Mouse (Mus musculus) intestine, embryonic 16.5 days (tissue): ENCODE results near the gene Uroc1. TPM values are rescaled to one million over a fixed set of nuclear protein-coding genes. Genes with fewer than 3 reads are reported as not detected.
A peak's percentile ranks its signal among the peaks of the same experiment; 100 is the strongest.

Experiments
- ATAC-seq: fragments of 200-750 bp; cut with Nextera tagmentation; 2 replicates; pipeline ENCODE4 v1.8.0; 2017; ENCODE audit warnings: moderate TSS enrichment, moderate library complexity
- H3K27ac ChIP-seq: fragments of 300-500 bp; sonication (generic); 2 replicates; pipeline ENCODE4 v1.5.1; 2014; ENCODE audit warnings: mild to moderate bottlenecking, low read length
- H3K27me3 ChIP-seq: fragments of 300-500 bp; sonication (generic); replicated peaks from 2 replicates; pipeline ENCODE4 v1.6.1; 2014; ENCODE audit warnings: low read length, control low read depth, mixed read lengths; ENCODE audit not compliant: control insufficient read depth, insufficient read depth
- H3K36me3 ChIP-seq: fragments of 300-500 bp; sonication (generic); 2 replicates; pipeline ENCODE4 v1.6.1; 2014; ENCODE audit warnings: low read length, control low read depth; ENCODE audit not compliant: control insufficient read depth, insufficient read depth
- H3K4me1 ChIP-seq: fragments of 300-500 bp; sonication (generic); 2 replicates; pipeline ENCODE4 v1.6.1; 2014; ENCODE audit warnings: low read length, control low read depth, mixed read lengths; ENCODE audit not compliant: control insufficient read depth, insufficient read depth
- H3K4me2 ChIP-seq: fragments of 300-500 bp; sonication (generic); 2 replicates; pipeline ENCODE4 v1.6.1; 2014; ENCODE audit warnings: low read depth, low read length, control low read depth
- H3K4me3 ChIP-seq: fragments of 300-500 bp; sonication (generic); 2 replicates; pipeline ENCODE4 v1.5.1; 2014; ENCODE audit warnings: mild to moderate bottlenecking, low read length
- H3K9ac ChIP-seq: fragments of 300-500 bp; sonication (generic); 2 replicates; pipeline ENCODE4 v1.6.1; 2014; ENCODE audit warnings: low read depth, low read length
- H3K9me3 ChIP-seq: fragments of 300-500 bp; sonication (generic); 2 replicates; pipeline ENCODE4 v1.6.1; 2016; ENCODE audit warnings: low read length, control low read depth; ENCODE audit not compliant: control insufficient read depth
- WGBS: fragments of 180-500 bp; shearing (Covaris S2); extraction: QIAGEN DNeasy Blood & Tissue Kit; methylation state at CpG from one replicate; pipeline ENCODE4 v1.1.7; 2014; 5-methylcytosine and 5-hydroxymethylcytosine counted together
- polyA plus RNA-seq: library from polyadenylated mRNA; unstranded; fragments of >200 nt; fragmentation: Nextera tagmentation; extraction: Ambion mirVana; gene quantifications from 2 replicates; pipeline ENCODE4 v1.2.1, GENCODE M21; 2015

Uroc1 gene
- polyA plus RNA-seq, 1 experiment from 2014 or later, result 0.65 TPM

- Histone ChIP-seq H3K4me3 (no peak overlapping the region), H3K9me3 (no peaks in the 10 kb centered on the region), H3K27ac (no peak overlapping the region), H3K36me3 (no peaks in the 10 kb centered on the region), H3K4me2 (no peak overlapping the region), H3K9ac (no peak overlapping the region), H3K27me3 (no peaks in the 10 kb centered on the region), H3K4me1 (no peaks in the 10 kb centered on the region)
- no peak for ATAC-seq
- WGBS, result 86% methylated on average over 2 of the region's 2 CpGs
Measured at GRCm38 (mm10) chr6:90342343-90342742, 9.3 kb downstream of the Uroc1 start.

- Histone ChIP-seq H3K4me1 (no peaks in the 10 kb centered on the region), H3K9ac (no peak overlapping the region), H3K9me3 (no peaks in the 10 kb centered on the region), H3K27ac (no peak overlapping the region), H3K4me3 (no peak overlapping the region), H3K36me3 (no peaks in the 10 kb centered on the region), H3K4me2 (no peak overlapping the region), H3K27me3 (no peaks in the 10 kb centered on the region)
- 69% methylated on average over 4 of the region's 4 CpGs for WGBS
- ATAC-seq, result no peak
Measured at GRCm38 (mm10) chr6:90347183-90347582, 14.1 kb downstream of the Uroc1 start.

- H3K36me3 ChIP-seq, result no peaks in the 10 kb centered on the region
- no peaks in the 10 kb centered on the region for H3K27me3 ChIP-seq
- no peak overlapping the region for H3K9ac ChIP-seq
- no peak overlapping the region for H3K4me2 ChIP-seq
- no peak for ATAC-seq
- no peaks in the 10 kb centered on the region for H3K9me3 ChIP-seq
- WGBS, result 78% methylated on average over 4 of the region's 4 CpGs
- H3K4me3 ChIP-seq, result no peak overlapping the region
- no peaks in the 10 kb centered on the region for H3K4me1 ChIP-seq
- no peak overlapping the region for H3K27ac ChIP-seq
Measured at GRCm38 (mm10) chr6:90348500-90348899, 15.4 kb downstream of the Uroc1 start.

GRCm38 (mm10) chr6:90350011-90350410, 16.9 kb downstream of the Uroc1 start:
- Histone ChIP-seq H3K4me2 (no peak overlapping the region), H3K27ac (no peak overlapping the region), H3K9me3 (no peaks in the 10 kb centered on the region), H3K4me1 (no peaks in the 10 kb centered on the region), H3K9ac (no peak overlapping the region), H3K4me3 (no peak overlapping the region), H3K27me3 (no peaks in the 10 kb centered on the region), H3K36me3 (no peaks in the 10 kb centered on the region)
- 74% methylated on average over 2 of the region's 2 CpGs for WGBS
- ATAC-seq, result no peak

GRCm38 (mm10) chr6:90358142-90358541, 25.1 kb downstream of the Uroc1 start:
- Histone ChIP-seq H3K4me3 (no peak overlapping the region), H3K9me3 (no peaks in the 10 kb centered on the region), H3K4me1 (peaks cover 19% of the 10 kb centered on the region), H3K27me3 (no peaks in the 10 kb centered on the region), H3K9ac (no peak overlapping the region), H3K4me2 (no peak overlapping the region), H3K27ac (no peak overlapping the region), H3K36me3 (no peaks in the 10 kb centered on the region)
- 49% methylated on average over 5 of the region's 5 CpGs for WGBS
- no peak for ATAC-seq

- Histone ChIP-seq H3K4me1 (peaks cover 19% of the 10 kb centered on the region), H3K4me3 (no peak overlapping the region), H3K9me3 (no peaks in the 10 kb centered on the region), H3K9ac (no peak overlapping the region), H3K27me3 (no peaks in the 10 kb centered on the region), H3K4me2 (no peak overlapping the region), H3K27ac (no peak overlapping the region; the same call in 1 of the 2 replicates), H3K36me3 (no peaks in the 10 kb centered on the region)
- no peak for ATAC-seq
- WGBS, result 85% methylated on average over 2 of the region's 2 CpGs
Measured at GRCm38 (mm10) chr6:90359445-90359844, 26.4 kb downstream of the Uroc1 start.

GRCm38 (mm10) chr6:90360024-90360781, 27.1 kb downstream of the Uroc1 start:
- 39% methylated on average over 7 of the region's 7 CpGs for WGBS
- ATAC-seq, result peak; percentile 92
- Histone ChIP-seq H3K4me1 (peaks cover 19% of the 10 kb centered on the region), H3K9ac (no peak overlapping the region), H3K4me3 (no peak overlapping the region), H3K36me3 (no peaks in the 10 kb centered on the region), H3K27ac (peak overlapping the region; percentile 40; the same call in 1 of the 2 replicates), H3K27me3 (no peaks in the 10 kb centered on the region), H3K9me3 (no peaks in the 10 kb centered on the region), H3K4me2 (no peak overlapping the region)

GRCm38 (mm10) chr6:90360922-90361614, 28.0 kb downstream of the Uroc1 start:
- Histone ChIP-seq H3K4me3 (no peak overlapping the region), H3K9ac (no peak overlapping the region), H3K27me3 (no peaks in the 10 kb centered on the region), H3K4me2 (no peak overlapping the region), H3K9me3 (no peaks in the 10 kb centered on the region), H3K27ac (no peak overlapping the region; the same call in 1 of the 2 replicates), H3K4me1 (peaks cover 19% of the 10 kb centered on the region), H3K36me3 (no peaks in the 10 kb centered on the region)
- WGBS, result 79% methylated on average over 6 of the region's 6 CpGs
- 0 out of 2 replicates have a peak, but pooled peaks have one; percentile 1 for ATAC-seq

GRCm38 (mm10) chr6:90363301-90363700, 30.2 kb downstream of the Uroc1 start:
- Histone ChIP-seq H3K9me3 (no peaks in the 10 kb centered on the region), H3K9ac (no peak overlapping the region), H3K36me3 (no peaks in the 10 kb centered on the region), H3K4me3 (no peak overlapping the region), H3K4me2 (no peak overlapping the region), H3K27me3 (no peaks in the 10 kb centered on the region), H3K27ac (no peak overlapping the region), H3K4me1 (peaks cover 13% of the 10 kb centered on the region)
- ATAC-seq, result no peak
- 77% methylated on average over 5 of the region's 5 CpGs for WGBS
